12 mouse cellular contexts compared by ENCODE assay signal in the genomic region with DNA sequence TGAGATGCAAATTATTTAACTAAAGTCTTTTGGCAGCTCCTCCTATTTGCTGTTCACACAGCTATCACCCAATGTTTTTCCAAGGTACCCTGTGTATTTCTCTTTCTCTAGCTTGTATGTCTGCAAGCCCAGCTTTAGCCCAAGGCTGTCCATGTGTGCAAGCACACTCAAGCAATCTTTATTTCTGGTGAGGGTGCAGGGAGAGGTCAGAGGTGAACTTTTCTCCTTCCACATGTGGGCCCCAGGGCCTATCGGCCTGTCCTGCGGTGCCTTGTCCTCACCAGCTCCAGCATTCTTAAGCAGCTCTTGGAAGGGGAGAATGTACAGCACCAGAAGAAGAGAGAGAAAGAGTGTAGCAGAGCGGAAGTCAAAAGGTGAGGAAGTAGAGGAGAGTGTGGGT. TPM values are rescaled to one million over a fixed set of nuclear protein-coding genes. Genes with fewer than 3 reads are reported as not detected.
A peak's percentile ranks its signal among the peaks of the same experiment; 100 is the strongest.
DNase-seq lines count a peak whose midpoint lies in the region; ATAC-seq lines count a peak whose summit lies in the region.
"Had no signal": no experiment of that assay in that cellular context is flagged by ENCODE, and none has a peak within 500 bp of the region (broad histone marks: within the 10 kb centered on the region; RNA-seq: fewer than 3 reads in every experiment).

No protein-coding gene starts in this region.

- peak overlapping the region; percentile 85 for H3K27ac ChIP-seq in heart, embryonic 11.5 days (ENCODE audit: low read depth, low read length)
- H3K27ac ChIP-seq: forebrain, embryonic 12.5 days; hindbrain, postnatal 0 days had no signal

- H3K4me1 ChIP-seq in heart, embryonic 11.5 days (ENCODE audit: control insufficient read depth, insufficient read depth, low read length) = peaks cover 4% of the 10 kb centered on the region; the same call in 1 of the 2 replicates

- WGBS in heart, embryonic 11.5 days (ENCODE audit: insufficient replicate concordance) = 54% methylated on average over 3 of the region's 3 CpGs

- intact Hi-C loops in heart, postnatal 10 days (cut with DNase I) = no loop called here

- ATAC-seq in cerebellum, adult (ENCODE audit: insufficient number of reproducible peaks, low FRiP score, low TSS enrichment) = no peak
- ATAC-seq in heart, embryonic 11.5 days (replicated peaks; ENCODE audit: insufficient number of reproducible peaks, low FRiP score, low TSS enrichment) = no peak
- ATAC-seq in monocyte, adult 5-6 weeks (replicated peaks; ENCODE audit: insufficient number of reproducible peaks, low FRiP score, low TSS enrichment, poor library complexity, severe bottlenecking) = no peak
- no peak for ATAC-seq in megakaryocyte progenitor cell, adult 5-6 weeks (replicated peaks; ENCODE audit: poor library complexity)
- ATAC-seq: hindbrain, postnatal 0 days had no signal

- no peaks in the 10 kb centered on the region for H3K27me3 ChIP-seq in heart, embryonic 11.5 days (ENCODE audit: control insufficient read depth, insufficient read depth, low read length)
- H3K27me3 ChIP-seq: forebrain, embryonic 12.5 days; kidney, embryonic 15.5 days had no signal

- H3K9ac ChIP-seq in heart, embryonic 11.5 days (ENCODE audit: low read depth, low read length) = no peak overlapping the region
- H3K9ac ChIP-seq: forebrain, embryonic 12.5 days; kidney, embryonic 15.5 days had no signal

- no peaks in the 10 kb centered on the region for H3K36me3 ChIP-seq in heart, embryonic 11.5 days (ENCODE audit: control insufficient read depth, insufficient read depth, low read length)
- H3K36me3 ChIP-seq: forebrain, embryonic 12.5 days; kidney, embryonic 15.5 days had no signal

- no peaks in the 10 kb centered on the region for H3K9me3 ChIP-seq in heart, embryonic 11.5 days (replicated peaks; ENCODE audit: control insufficient read depth, low read length)
- H3K9me3 ChIP-seq: forebrain, embryonic 12.5 days; kidney, embryonic 15.5 days had no signal

- no peak overlapping the region for H3K4me3 ChIP-seq in heart, embryonic 11.5 days (ENCODE audit: low read depth, low read length)
- H3K4me3 ChIP-seq: forebrain, embryonic 12.5 days; kidney, embryonic 15.5 days had no signal

- H3K4me2 ChIP-seq in heart, embryonic 11.5 days = no peak overlapping the region
- H3K4me2 ChIP-seq: forebrain, embryonic 12.5 days; kidney, embryonic 15.5 days had no signal

- DNase-seq in cerebellum, adult 11-12 months = peak; percentile 51
- no peak for DNase-seq in heart, postnatal 10 days
- DNase-seq in thymus, postnatal 4 days = peak; percentile 28
- DNase-seq in thymus, adult 18-20 months = no peak
- DNase-seq: layer of hippocampus, adult 9-11 months had no signal

RNA-seq across cellular contexts. Expression of a gene that starts 9.5 kb away (rescaled TPM):
- 10.4 and 19.0 TPM in 2 replicates for polyA plus RNA-seq in heart, embryonic 11.5 days (2014; fragmentation: Nextera tagmentation; extraction: Ambion mirVana)
- total RNA-seq in heart, postnatal 10 days (2021) = 10 to 100 TPM; 52.3 to 57.2 TPM
- 80.6 to 144 TPM (median 86.0 TPM) in 3 replicates for total RNA-seq in monocyte, adult 5-6 weeks (2017)
- total RNA-seq in megakaryocyte progenitor cell, adult 5-6 weeks (2015) = 46.1 and 59.4 TPM in 2 replicates
- total RNA-seq in megakaryocyte progenitor cell, adult 5-6 weeks (2017) = 36.5 and 48.0 TPM in 2 replicates

Comparison
In these comparisons a context has a peak if more than half of its experiments do, and no peak if none do; other contexts are left out.
1. DNase-seq: peak in cerebellum, adult 11-12 months (single experiment) and thymus, postnatal 4 days (single experiment); none in heart, postnatal 10 days (0 of 2) and thymus, adult 18-20 months (0 of 2).